Mouse (Mus musculus) E14TG2a.4 (cell line): ENCODE results near the gene Atp4a.

Experiments used
- H3K27me3 ChIP-seq: 2 replicates; pipeline ENCODE4 v1.6.1; 2014; ENCODE audit warnings: low read length, control low read depth; ENCODE audit not compliant: insufficient read depth
- H3K36me3 ChIP-seq: 2 replicates; pipeline ENCODE4 v1.6.1; 2014; ENCODE audit warnings: low read length, control low read depth; ENCODE audit not compliant: insufficient read depth
- H3K4me1 ChIP-seq: replicated peaks from 2 replicates; pipeline ENCODE4 v1.6.1; 2014; ENCODE audit warnings: low read depth, low read length, control low read depth
- H3K4me3 ChIP-seq: replicated peaks from 2 replicates; pipeline ENCODE4 v1.5.1; 2014; ENCODE audit warnings: mild to moderate bottlenecking, low read length
- H3K9me3 ChIP-seq: 2 replicates; pipeline ENCODE4 v1.6.1; 2014; ENCODE audit warnings: low read length, control low read depth
- CTCF ChIP-seq: conservative IDR thresholded peaks from 2 replicates; pipeline ENCODE4 v1.5.1; 2014; ENCODE audit warnings: low read length
- NANOG ChIP-seq: IDR thresholded peaks from 2 replicates; pipeline ENCODE4 v1.6.1; 2014; ENCODE audit warnings: borderline replicate concordance, low read length, mixed read lengths
- POU5F1 ChIP-seq: IDR thresholded peaks from 2 replicates; pipeline ENCODE4 v1.6.1; 2014; ENCODE audit warnings: low read length, borderline replicate concordance

Atp4a gene

DNA sequence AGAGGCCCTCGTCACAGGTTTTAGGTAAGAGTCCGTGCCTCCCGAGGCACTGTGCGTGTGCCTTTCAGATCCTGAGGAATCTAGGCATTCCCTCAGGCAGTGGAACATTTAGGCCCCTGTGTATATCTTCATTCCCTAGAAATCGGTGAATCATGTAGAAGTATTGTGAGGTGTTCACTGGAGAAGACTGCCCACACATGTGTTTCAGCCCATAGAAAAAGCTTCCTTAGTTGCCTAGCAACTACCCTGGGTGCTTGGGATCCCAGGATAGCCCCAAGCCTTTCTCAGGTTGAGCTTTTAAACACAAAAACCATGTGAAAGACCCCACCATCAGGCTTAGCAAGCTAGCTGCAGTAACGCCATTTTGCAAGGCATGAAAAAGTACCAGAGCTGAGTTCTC, 23.7 kb upstream of the Atp4a start:
- H3K4me1 ChIP-seq = no peaks in the 10 kb centered on the region

DNA sequence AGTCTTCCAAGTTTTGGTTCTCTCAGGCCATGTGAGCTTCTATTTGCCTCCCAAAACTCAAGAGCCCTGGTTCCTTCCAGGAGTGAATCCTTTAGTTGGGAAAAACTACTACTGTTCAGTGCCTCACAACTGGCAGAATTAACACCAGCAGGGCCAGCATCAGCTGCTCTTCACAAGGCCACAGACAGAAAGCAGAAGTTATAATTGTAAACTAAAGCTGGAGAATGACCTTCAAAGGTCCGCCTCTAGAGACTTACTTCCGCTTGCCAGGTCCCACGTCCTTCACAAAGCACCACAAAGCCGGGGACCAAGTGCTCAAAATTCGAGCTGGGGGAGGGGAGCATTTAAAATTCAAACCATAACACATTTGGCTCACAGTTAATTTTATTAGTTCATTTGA, 13.9 kb upstream of the Atp4a start:
- TF ChIP-seq NANOG = no peak
- no peak for TF ChIP-seq POU5F1
- TF ChIP-seq CTCF = no peak
- H3K27me3 ChIP-seq = peaks cover 10% of the 10 kb centered on the region; the same call in 1 of the 2 replicates
- H3K4me3 ChIP-seq = no peak overlapping the region

More for the DNA sequence above, 23.7 kb upstream of the Atp4a start:
- H3K4me3 ChIP-seq = no peak overlapping the region
- no peaks in the 10 kb centered on the region for H3K36me3 ChIP-seq
- peaks cover 6% of the 10 kb centered on the region for H3K27me3 ChIP-seq
- TF ChIP-seq CTCF = no peak
- no peak for TF ChIP-seq NANOG
- no peak for TF ChIP-seq POU5F1
- no peaks in the 10 kb centered on the region for H3K9me3 ChIP-seq

DNA sequence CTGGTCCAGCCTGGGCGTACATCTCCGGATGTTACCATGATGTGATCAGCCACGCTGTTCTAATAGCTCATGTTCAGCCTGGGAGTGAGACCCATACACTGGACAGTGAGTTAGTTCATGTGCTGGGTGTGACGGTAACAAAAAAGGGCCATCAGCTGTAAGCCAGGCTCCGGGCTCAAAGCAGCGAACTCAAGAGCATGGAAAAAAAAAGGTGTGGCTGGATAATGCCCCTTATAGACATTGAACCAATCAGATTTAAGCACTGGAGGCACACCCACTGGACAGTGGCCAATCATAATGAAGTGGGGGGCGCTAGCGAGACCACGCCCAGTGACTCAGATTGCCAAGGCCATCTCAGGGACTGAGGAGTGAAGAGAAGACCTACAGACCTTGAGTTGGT, 13.4 kb upstream of the Atp4a start, which contains the start of gene 2200002J24Rik:
Gene 2200002J24Rik, plus strand, starts transcription at position 338 of the 400 bp plus-strand sequence.
- no peaks in the 10 kb centered on the region for H3K9me3 ChIP-seq
- no peak within 1 kb of the TSS for H3K4me3 ChIP-seq
- peaks cover 10% of the 10 kb centered on the region; the same call in 1 of the 2 replicates for H3K27me3 ChIP-seq
- no peaks in the 10 kb centered on the region for H3K36me3 ChIP-seq
- peaks cover 4% of the 10 kb centered on the region for H3K4me1 ChIP-seq
- TF ChIP-seq POU5F1 (no peak), NANOG (no peak), CTCF (no peak)

More for the DNA sequence above, 13.9 kb upstream of the Atp4a start:
- H3K4me1 ChIP-seq = peaks cover 4% of the 10 kb centered on the region
- H3K36me3 ChIP-seq = no peaks in the 10 kb centered on the region
- H3K9me3 ChIP-seq = no peaks in the 10 kb centered on the region

DNA sequence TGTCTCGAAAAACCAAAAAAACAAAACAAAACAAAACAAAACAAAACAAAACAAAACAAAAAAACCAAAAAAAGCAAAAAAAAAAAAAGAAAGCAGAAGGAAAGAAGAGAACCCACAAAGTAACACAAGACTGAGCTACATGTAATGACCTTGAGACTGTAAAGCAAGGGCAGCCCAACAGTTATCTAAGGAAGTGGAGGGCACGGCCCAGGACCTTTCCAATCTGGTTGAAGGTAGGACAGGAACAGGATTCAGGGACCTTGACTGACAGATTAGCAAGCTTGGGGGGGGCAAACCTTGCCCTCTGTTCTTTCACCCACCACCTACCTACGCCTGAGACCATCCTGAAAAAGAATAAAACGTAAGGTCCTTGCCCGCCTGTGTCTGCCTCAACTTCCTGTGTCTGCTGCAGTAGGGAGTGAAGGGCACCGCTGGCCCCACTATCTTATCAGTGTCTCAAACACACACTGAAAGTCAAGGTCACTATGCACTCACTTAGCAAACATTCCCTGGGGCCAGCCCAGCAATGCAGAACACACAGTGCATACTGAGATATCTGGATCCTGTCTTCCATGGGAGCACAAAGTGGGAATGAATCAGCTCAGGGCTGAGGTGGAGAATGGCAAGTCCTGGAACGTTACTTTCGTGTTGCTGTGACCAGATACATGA, 5.7 kb upstream of the Atp4a start:
- H3K4me1 ChIP-seq = no peaks in the 10 kb centered on the region
- H3K27me3 ChIP-seq = peaks cover 15% of the 10 kb centered on the region
- H3K4me3 ChIP-seq = no peak overlapping the region
- TF ChIP-seq CTCF (no peak), NANOG (no peak), POU5F1 (no peak)
- H3K9me3 ChIP-seq = no peaks in the 10 kb centered on the region
- no peaks in the 10 kb centered on the region for H3K36me3 ChIP-seq

DNA sequence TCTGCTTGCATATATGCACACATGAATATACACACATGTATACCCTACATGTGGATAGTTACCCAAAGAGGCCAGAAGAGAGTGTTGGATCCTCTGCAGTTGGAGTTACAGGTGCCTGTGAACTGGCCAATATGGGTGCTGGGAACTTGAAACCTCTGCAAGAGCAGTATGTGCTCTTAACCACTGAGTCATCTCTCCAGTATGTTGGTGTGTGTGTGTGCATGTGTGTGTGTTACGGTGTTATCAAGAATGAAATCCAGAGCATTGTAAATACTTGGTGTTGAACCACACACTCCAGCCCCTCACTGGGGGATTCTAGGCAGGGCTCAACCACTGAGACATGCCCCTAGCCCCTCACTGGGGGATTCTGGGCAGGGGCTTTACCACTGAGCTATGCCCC, 4.6 kb upstream of the Atp4a start:
- H3K27me3 ChIP-seq = peaks cover 25% of the 10 kb centered on the region
- H3K9me3 ChIP-seq = no peaks in the 10 kb centered on the region
- H3K36me3 ChIP-seq = no peaks in the 10 kb centered on the region
- H3K4me3 ChIP-seq = no peak overlapping the region
- H3K4me1 ChIP-seq = peaks cover 5% of the 10 kb centered on the region; the same call in 1 of the 2 replicates
- TF ChIP-seq NANOG (no peak), POU5F1 (no peak), CTCF (no peak)

DNA sequence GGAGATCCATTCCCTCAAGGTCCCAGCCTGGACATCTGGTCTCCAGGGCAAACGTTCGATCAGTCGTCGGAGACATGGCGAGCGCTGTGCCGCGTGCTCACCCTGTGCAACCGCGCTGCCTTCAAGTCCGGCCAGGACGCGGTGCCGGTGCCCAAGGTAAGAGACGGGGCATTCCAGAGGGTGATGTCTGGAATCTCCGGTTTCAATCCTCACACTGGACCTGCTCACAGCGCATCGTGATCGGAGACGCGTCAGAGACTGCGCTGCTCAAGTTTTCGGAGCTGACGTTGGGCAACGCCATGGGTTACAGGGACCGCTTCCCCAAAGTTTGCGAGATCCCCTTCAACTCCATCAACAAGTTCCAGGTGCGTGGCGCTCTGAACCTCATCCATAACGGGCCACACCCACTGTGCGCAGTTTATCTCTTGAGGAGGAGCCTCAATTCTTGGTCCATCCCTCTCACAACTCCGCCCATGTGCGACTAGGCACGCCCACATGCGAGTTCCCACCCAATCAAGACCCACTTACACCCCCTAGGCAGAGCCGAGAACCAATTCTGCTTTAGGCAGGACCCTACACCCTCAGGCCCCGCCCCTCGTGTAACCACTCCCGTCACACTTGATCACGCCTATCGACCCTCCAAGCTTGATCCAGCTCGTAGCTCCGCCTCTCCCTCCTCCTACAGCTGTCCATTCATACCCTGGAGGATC, 5.2 kb downstream of the Atp4a start:
- H3K4me1 ChIP-seq = peaks cover 31% of the 10 kb centered on the region
- TF ChIP-seq POU5F1 = no peak
- H3K9me3 ChIP-seq = no peaks in the 10 kb centered on the region
- H3K27me3 ChIP-seq = peaks cover 68% of the 10 kb centered on the region
- H3K4me3 ChIP-seq = peak overlapping the region; percentile 83
- no peaks in the 10 kb centered on the region for H3K36me3 ChIP-seq

DNA sequence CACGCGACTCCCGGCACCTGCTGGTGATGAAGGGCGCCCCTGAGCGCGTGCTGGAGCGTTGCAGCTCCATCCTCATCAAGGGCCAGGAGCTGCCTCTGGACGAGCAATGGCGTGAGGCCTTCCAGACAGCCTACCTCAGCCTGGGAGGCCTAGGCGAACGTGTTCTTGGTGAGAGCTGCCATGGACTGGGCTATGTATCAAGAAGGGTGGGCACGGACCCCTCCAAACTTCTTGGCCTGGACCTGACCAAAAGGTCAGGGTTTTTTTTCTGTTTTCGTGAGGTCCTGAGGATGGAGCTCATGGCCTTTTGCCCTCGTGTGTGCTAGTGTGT, 5.7 kb downstream of the Atp4a start:
- H3K9me3 ChIP-seq = no peaks in the 10 kb centered on the region
- peaks cover 65% of the 10 kb centered on the region for H3K27me3 ChIP-seq
- peaks cover 28% of the 10 kb centered on the region for H3K4me1 ChIP-seq
- peak overlapping the region; percentile 83 for H3K4me3 ChIP-seq
- TF ChIP-seq POU5F1 (no peak), NANOG (no peak), CTCF (no peak)
- H3K36me3 ChIP-seq = no peaks in the 10 kb centered on the region

DNA sequence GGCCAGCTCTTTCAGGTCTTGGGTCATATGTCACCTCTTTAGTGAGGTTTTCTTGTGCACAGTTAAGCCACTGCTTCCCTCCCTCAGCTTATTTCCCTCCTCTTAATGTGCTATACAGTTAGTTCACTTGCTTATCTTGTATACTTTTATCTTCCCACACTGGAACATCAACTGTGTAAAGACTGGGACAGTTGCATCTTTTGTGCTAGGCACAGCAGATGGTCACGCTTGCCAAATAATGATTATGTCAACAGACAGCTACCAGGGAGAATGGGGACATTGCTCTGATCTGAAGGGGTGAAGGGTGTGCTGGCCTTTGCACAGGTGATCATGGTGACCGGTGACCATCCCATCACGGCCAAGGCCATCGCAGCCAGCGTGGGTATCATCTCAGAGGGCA, 7.7 kb downstream of the Atp4a start:
- TF ChIP-seq POU5F1 = no peak
- TF ChIP-seq CTCF = no peak
- no peak for TF ChIP-seq NANOG
- no peak overlapping the region for H3K4me3 ChIP-seq
- H3K27me3 ChIP-seq = peaks cover 50% of the 10 kb centered on the region
- H3K9me3 ChIP-seq = no peaks in the 10 kb centered on the region
- no peaks in the 10 kb centered on the region; the same call in 1 of the 2 replicates for H3K36me3 ChIP-seq
- H3K4me1 ChIP-seq = peaks cover 31% of the 10 kb centered on the region
